Mouse (Mus musculus): ENCODE results near the gene Akap7. TPM values are rescaled to one million over a fixed set of nuclear protein-coding genes. Genes with fewer than 3 reads are reported as not detected.

The Akap7 gene
- polyA plus RNA-seq (2012) = 2.5 and 2.6 TPM in 2 replicates

DNA sequence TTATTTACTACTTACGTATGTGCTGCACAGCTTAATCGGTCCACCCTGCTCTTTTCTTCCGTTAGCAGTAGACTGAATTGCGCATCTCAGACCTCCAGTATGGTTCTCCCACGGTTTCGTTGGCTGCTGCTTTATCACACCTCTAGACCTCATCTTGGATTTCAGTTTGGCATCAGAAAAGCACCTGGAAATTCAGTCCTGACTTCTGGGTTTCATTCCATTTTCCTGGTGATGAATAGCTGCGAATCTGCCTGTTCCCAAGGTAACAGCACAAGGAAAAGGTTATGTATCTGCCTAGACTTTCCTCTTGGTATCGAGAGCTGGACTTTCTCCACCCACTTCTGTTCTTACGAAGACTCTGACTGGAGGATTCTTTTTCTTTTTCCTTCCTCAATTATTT, at the start of gene Akap7:
TSS of gene Akap7 (minus strand) at position 101 of the 400 bp plus-strand sequence.
- Histone ChIP-seq H3K27me3 (ENCODE audit: control insufficient read depth) (peaks cover 6% of the 10 kb centered on the region), H3K36me3 (ENCODE audit: control insufficient read depth) (no peaks in the 10 kb centered on the region), H3K4me3 (replicated peaks) (no peak within 1 kb of the TSS), H3K4me1 (ENCODE audit: control insufficient read depth) (no peaks in the 10 kb centered on the region; the same call in 1 of the 2 replicates), H3K9me3 (ENCODE audit: control insufficient read depth, low read length) (no peaks in the 10 kb centered on the region)
- TF ChIP-seq TAL1 (IDR thresholded peaks at IDR 0.05; ENCODE audit: low read length) (no peak), GATA1 (IDR thresholded peaks at IDR 0.05; ENCODE audit: low read length) (no peak)

DNA sequence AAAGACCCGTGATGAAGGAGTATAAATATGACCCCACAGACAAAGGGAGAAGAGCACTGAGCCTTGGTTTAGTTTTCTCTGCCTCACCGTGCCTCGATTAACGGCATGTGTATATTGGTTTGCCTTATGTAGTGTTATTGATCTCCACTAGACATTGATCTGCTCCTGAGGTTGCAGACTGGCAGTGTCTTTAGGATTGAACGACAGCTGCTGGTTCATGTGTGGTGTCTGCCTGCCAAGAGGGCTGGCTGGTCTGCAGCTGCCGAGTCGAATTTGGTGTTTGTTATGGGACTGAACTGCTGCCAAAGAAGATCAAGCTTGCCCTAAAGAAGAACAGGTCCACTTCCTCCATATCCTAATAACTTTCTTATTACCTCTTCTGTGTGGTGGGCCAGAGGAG, 46.7 kb upstream of the Akap7 start:
- peaks cover 15% of the 10 kb centered on the region for H3K27me3 ChIP-seq (ENCODE audit: control insufficient read depth)
- no peaks in the 10 kb centered on the region for H3K9me3 ChIP-seq (ENCODE audit: control insufficient read depth, low read length)
- no peak for TF ChIP-seq GATA1 (IDR thresholded peaks at IDR 0.05; ENCODE audit: low read length)
- TF ChIP-seq TAL1 (IDR thresholded peaks at IDR 0.05; ENCODE audit: low read length) = no peak
- H3K36me3 ChIP-seq (ENCODE audit: control insufficient read depth) = no peaks in the 10 kb centered on the region
- H3K4me3 ChIP-seq (replicated peaks) = no peak overlapping the region
- peaks cover 3% of the 10 kb centered on the region for H3K4me1 ChIP-seq (ENCODE audit: control insufficient read depth)

DNA sequence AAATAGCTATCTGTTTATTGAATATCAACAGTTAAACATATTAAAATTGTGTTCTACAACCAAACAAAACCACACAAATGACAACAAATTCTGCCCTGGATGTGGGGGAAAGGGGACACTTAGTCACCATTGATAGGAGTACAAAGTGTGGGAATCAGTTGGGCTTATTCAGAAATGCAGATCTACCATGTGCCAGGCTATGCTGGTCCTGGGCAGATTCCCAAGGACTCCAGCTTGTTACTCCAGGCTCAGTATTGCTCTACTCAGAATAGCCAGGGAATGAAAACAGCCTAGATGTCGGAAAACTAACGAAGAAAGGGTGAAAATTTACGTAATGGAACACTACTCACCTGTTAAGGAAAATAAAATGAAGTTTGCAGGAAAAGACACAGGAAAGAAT, 46.3 kb upstream of the Akap7 start:
- H3K9me3 ChIP-seq (ENCODE audit: control insufficient read depth, low read length) = no peaks in the 10 kb centered on the region
- H3K27me3 ChIP-seq (ENCODE audit: control insufficient read depth) = peaks cover 12% of the 10 kb centered on the region
- no peak overlapping the region for H3K4me3 ChIP-seq (replicated peaks)
- H3K36me3 ChIP-seq (ENCODE audit: control insufficient read depth) = no peaks in the 10 kb centered on the region
- H3K4me1 ChIP-seq (ENCODE audit: control insufficient read depth) = no peaks in the 10 kb centered on the region
- TF ChIP-seq TAL1 (IDR thresholded peaks at IDR 0.05; ENCODE audit: low read length) = no peak
- TF ChIP-seq GATA1 (IDR thresholded peaks at IDR 0.05; ENCODE audit: low read length) = no peak

DNA sequence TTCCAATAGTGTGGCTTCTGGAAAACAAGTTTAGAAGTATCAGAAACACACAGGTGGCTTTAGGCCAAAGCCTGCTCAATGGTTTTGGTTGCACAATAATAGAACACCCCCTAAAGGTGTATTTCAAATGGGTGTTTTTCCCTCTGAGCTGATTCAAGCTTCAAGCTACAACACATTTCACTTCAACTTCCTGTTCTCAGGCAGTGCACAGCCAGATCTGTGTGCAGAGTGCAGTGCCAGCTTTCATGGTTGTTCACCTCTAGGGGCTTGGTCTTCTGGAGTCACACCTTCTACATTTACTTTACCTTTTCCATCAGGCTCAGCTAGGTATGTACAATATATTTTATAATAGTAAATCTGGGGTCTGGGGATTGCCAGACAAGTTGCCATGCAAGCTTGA, 35.1 kb upstream of the Akap7 start:
- no peaks in the 10 kb centered on the region for H3K27me3 ChIP-seq (ENCODE audit: control insufficient read depth)

DNA sequence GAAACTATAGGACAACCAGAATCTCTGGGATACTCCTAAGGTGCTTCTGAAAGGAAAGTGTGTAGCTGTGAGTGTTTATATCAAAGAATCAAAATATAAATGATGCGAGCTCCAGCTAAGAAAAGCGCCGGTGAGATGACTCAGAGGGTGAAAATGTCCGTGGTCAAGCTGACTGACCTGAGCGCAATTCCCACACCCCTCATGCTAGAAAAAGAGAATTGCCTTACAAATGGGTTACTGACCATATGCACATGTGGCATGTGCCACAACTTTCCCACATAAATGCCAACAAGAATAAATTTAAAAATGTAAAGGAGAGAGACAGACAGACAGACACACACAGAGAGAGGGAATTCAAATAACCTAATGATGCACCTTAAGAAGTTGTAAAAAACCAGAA, 33.0 kb upstream of the Akap7 start:
- Histone ChIP-seq H3K27me3 (ENCODE audit: control insufficient read depth) (no peaks in the 10 kb centered on the region), H3K4me3 (replicated peaks) (no peak overlapping the region), H3K9me3 (ENCODE audit: control insufficient read depth, low read length) (no peaks in the 10 kb centered on the region), H3K4me1 (ENCODE audit: control insufficient read depth) (0 out of 2 replicates have a peak, but pooled peaks cover 1% of the 10 kb centered on the region), H3K36me3 (ENCODE audit: control insufficient read depth) (no peaks in the 10 kb centered on the region)
- TF ChIP-seq GATA1 (IDR thresholded peaks at IDR 0.05; ENCODE audit: low read length) (no peak), TAL1 (IDR thresholded peaks at IDR 0.05; ENCODE audit: low read length) (no peak)

More for the DNA sequence above, 35.1 kb upstream of the Akap7 start:
- H3K36me3 ChIP-seq (ENCODE audit: control insufficient read depth) = no peaks in the 10 kb centered on the region
- H3K4me1 ChIP-seq (ENCODE audit: control insufficient read depth) = 0 out of 2 replicates have a peak, but pooled peaks cover 1% of the 10 kb centered on the region
- H3K9me3 ChIP-seq (ENCODE audit: control insufficient read depth, low read length) = no peaks in the 10 kb centered on the region
- H3K4me3 ChIP-seq (replicated peaks) = no peak overlapping the region
- TF ChIP-seq GATA1 (IDR thresholded peaks at IDR 0.05; ENCODE audit: low read length) = no peak

DNA sequence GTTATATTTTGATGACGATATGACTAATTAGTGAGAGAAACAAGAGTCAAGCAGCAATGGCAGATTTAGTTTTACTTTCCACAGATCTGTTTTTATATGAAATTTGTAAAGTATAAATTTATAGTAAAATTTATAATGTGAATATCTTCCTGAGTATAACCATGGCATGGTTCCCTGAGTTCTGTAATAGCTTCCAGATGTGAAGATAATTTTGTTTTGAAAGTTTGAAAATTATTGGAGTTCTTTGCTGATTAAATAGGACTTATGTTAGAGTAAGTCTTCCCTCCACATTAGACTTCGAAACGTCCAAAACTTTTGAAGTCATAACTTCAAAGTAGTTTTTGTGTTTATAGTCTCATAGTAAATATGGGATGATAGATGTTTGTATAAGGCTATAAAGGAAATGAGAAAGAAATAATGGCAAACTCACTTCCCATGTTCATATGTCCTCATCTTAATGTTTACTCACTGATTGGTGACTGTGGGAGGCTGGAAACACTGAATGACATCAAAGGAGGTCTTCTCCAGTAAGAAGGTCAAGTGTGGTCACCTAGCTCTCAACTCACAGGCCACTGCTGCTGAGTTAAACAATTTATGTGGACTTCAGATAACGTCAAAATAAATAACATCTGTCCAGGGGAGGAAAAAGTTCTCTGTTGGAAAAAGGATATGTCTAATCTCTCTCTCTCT, 25.9 kb upstream of the Akap7 start:
- no peaks in the 10 kb centered on the region for H3K27me3 ChIP-seq (ENCODE audit: control insufficient read depth)
- no peak for TF ChIP-seq TAL1 (IDR thresholded peaks at IDR 0.05; ENCODE audit: low read length)
- no peak for TF ChIP-seq GATA1 (IDR thresholded peaks at IDR 0.05; ENCODE audit: low read length)
- no peaks in the 10 kb centered on the region for H3K36me3 ChIP-seq (ENCODE audit: control insufficient read depth)
- H3K4me1 ChIP-seq (ENCODE audit: control insufficient read depth) = no peaks in the 10 kb centered on the region
- no peak overlapping the region for H3K4me3 ChIP-seq (replicated peaks)
- no peaks in the 10 kb centered on the region for H3K9me3 ChIP-seq (ENCODE audit: control insufficient read depth, low read length)

DNA sequence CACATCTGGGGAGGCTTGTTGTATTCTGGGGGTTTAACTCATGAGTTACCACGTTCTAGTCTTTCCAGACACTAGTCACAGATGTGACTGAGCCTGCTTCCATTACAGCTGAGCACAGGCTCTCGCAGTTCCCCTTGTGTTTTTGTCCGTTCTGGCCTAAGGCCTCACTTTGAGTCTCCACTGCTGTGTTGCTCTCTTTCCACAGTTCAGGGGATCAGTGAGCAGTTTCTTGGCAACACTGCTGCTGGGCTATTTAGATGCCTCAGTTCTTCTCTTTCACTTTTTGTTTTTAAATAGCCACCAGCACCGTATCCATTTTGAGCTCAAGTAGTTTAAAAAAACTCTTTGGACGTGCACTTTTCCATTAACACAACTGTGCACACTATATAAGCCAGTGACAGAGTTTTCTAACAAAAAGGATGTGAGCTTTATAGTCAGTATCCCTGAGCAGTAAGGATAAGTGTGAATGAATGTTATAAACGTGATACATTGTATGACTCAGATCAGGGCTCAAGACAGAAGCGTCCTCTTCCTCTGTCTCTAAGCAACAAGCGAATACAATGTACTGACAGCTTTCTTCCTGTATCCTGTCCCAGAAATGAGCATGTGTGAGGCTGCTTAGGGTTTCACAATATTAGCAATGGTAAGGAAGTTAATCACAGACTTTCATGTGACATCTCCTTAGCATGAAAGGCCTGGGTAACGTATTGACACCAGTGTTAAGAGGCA, 23.8 kb upstream of the Akap7 start:
- no peaks in the 10 kb centered on the region for H3K9me3 ChIP-seq (ENCODE audit: control insufficient read depth, low read length)
- no peaks in the 10 kb centered on the region for H3K27me3 ChIP-seq (ENCODE audit: control insufficient read depth)

DNA sequence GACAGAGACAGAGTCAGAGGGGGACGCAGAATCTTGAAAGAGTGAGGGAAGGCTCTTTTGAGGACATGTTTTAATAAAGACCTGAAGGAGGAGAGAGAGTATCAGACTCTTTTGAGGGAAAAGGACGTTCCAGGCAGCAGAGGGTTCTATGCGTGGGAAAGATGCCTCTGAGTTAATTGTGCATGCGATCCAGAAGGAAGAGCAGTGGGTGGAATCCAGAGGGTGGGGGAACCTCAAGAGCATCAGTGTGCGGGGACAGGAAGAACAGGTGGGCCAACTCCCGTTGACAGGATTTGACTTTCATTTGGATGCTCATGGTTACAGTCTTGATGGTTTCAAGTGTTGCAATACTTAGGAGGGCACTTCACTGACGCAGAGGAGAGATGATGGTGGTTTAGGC, 22.4 kb upstream of the Akap7 start:
- Histone ChIP-seq H3K36me3 (ENCODE audit: control insufficient read depth) (no peaks in the 10 kb centered on the region), H3K4me1 (ENCODE audit: control insufficient read depth) (no peaks in the 10 kb centered on the region), H3K4me3 (replicated peaks) (no peak overlapping the region), H3K27me3 (ENCODE audit: control insufficient read depth) (no peaks in the 10 kb centered on the region), H3K9me3 (ENCODE audit: control insufficient read depth, low read length) (no peaks in the 10 kb centered on the region)
- TF ChIP-seq TAL1 (IDR thresholded peaks at IDR 0.05; ENCODE audit: low read length) = no peak
- TF ChIP-seq GATA1 (IDR thresholded peaks at IDR 0.05; ENCODE audit: low read length) = no peak

More for the DNA sequence above, 23.8 kb upstream of the Akap7 start:
- Histone ChIP-seq H3K4me1 (ENCODE audit: control insufficient read depth) (no peaks in the 10 kb centered on the region), H3K36me3 (ENCODE audit: control insufficient read depth) (no peaks in the 10 kb centered on the region), H3K4me3 (replicated peaks) (no peak overlapping the region)
- no peak for TF ChIP-seq TAL1 (IDR thresholded peaks at IDR 0.05; ENCODE audit: low read length)
- TF ChIP-seq GATA1 (IDR thresholded peaks at IDR 0.05; ENCODE audit: low read length) = no peak

DNA sequence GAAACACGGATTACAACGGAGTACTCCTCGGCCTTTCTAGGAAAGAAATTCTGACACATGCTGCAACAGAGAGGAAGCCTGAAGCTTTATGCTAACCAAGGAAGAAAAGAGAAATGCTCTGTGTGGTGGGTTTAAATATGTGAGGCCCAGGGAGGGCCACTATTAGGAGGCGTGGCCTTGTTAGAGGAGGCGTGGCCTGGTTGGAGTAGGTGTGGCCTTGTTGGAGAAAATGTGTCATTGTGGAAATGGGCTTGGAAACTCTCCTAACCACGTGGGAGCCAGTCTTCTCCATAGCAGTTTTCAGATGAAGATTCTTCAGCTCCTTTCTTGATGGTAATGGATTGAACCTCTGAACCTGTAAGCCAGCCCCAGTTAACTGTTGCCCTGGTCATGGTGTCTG, 19.8 kb upstream of the Akap7 start:
- Histone ChIP-seq H3K4me3 (replicated peaks) (no peak overlapping the region), H3K9me3 (ENCODE audit: control insufficient read depth, low read length) (no peaks in the 10 kb centered on the region), H3K27me3 (ENCODE audit: control insufficient read depth) (no peaks in the 10 kb centered on the region), H3K36me3 (ENCODE audit: control insufficient read depth) (no peaks in the 10 kb centered on the region), H3K4me1 (ENCODE audit: control insufficient read depth) (no peaks in the 10 kb centered on the region)
- TF ChIP-seq TAL1 (IDR thresholded peaks at IDR 0.05; ENCODE audit: low read length) = no peak
- TF ChIP-seq GATA1 (IDR thresholded peaks at IDR 0.05; ENCODE audit: low read length) = no peak

Measured in erythroblast, embryonic 14.5 days (primary cell).